Mouse (Mus musculus) gonadal fat pad, adult 2 months (tissue): ENCODE results near the gene Aebp1. TPM values are rescaled to one million over a fixed set of nuclear protein-coding genes. Genes with fewer than 3 reads are reported as not detected.

Experiments used
- polyA plus RNA-seq: library from polyadenylated mRNA; depleted of rRNA; stranded (reverse); fragments of >200 nt; gene quantifications from 2 replicates; pipeline ENCODE4 v1.2.3, GENCODE M21; 2012; rRNA removed

Aebp1 gene
- polyA plus RNA-seq, 1 experiment: 73.9 TPM

Other genes starting within 250 kb of the Aebp1 start
- 101 and 114 TPM in 2 replicates for gene Mrps24, start 146.3 kb upstream of the Aebp1 start, polyA plus RNA-seq
- 22.0 and 22.4 TPM in 2 replicates for gene Urgcp, start 99.6 kb upstream of the Aebp1 start, polyA plus RNA-seq
- 53.0 and 63.6 TPM in 2 replicates for gene Dbnl, start 73.5 kb upstream of the Aebp1 start, polyA plus RNA-seq
- 8.0 and 11.2 TPM in 2 replicates for gene Pgam2, start 58.2 kb upstream of the Aebp1 start, polyA plus RNA-seq
- 21.6 and 22.7 TPM in 2 replicates for gene Polm, start 23.9 kb upstream of the Aebp1 start, polyA plus RNA-seq
- 96.7 and 101 TPM in 2 replicates for gene Pold2, start 16.3 kb downstream of the Aebp1 start, polyA plus RNA-seq
- gene Myl7, start 36.8 kb downstream of the Aebp1 start, polyA plus RNA-seq: 0.61 and 0.92 TPM in 2 replicates
- gene Gck, start 88.1 kb downstream of the Aebp1 start, polyA plus RNA-seq: 2.1 and 2.4 TPM in 2 replicates
- gene Ykt6, start 93.7 kb downstream of the Aebp1 start, polyA plus RNA-seq: 76.3 and 87.6 TPM in 2 replicates
- gene Camk2b, start 204.4 kb downstream of the Aebp1 start, polyA plus RNA-seq: 1.2 and 68.6 TPM in 2 replicates